Mouse (Mus musculus): Measurements from ENCODE around the gene Ppfia1. TPM values are rescaled to one million over a fixed set of nuclear protein-coding genes. Genes with fewer than 3 reads are reported as not detected.

Gene Ppfia1
- polyA plus RNA-seq, 1 experiment: 77.6 TPM

DNA sequence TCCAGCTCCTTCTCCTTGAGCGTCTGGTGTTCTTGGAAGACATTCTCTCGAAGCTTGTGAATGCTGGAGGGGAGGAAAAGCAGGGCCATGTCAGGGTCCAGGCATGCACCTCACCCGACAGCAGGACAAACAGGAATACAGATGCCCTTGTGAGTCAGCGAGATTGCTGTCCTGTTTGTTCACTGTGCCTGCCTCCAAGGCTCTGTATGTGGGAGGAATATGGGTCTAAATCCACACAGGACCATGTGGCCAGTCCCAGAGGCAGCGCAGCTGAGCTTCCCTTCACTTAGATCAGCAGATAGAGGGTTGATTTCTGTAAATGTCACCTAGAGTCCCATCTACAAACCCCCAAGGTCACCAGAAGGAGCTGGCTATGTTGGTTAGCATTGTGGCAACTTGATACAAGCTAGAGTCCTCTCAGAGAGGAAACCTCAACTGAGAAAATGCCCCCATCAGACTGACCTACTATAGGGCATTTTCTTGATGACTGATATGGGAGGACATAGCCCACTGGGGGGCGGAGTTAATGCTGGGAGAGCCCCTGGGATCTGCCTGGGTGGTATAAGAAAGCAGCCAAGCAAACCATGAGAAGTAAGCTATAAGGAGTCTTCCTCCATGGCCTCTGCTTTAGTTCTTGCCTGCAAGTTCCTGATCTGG lies 92.2 kb downstream of the Ppfia1 start:
- H3K27ac ChIP-seq (ENCODE audit: insufficient read depth, low read length): no peak overlapping the region
- no peaks in the 10 kb centered on the region for H3K27me3 ChIP-seq (ENCODE audit: control insufficient read depth, insufficient read depth, low read length)
- WGBS: 94% methylated on average over 6 of the region's 6 CpGs
- no peak overlapping the region for H3K4me3 ChIP-seq (replicated peaks; ENCODE audit: insufficient read depth, low read depth, low read length)
- peaks cover 9% of the 10 kb centered on the region; the same call in 1 of the 2 replicates for H3K4me1 ChIP-seq (ENCODE audit: control insufficient read depth, insufficient read depth, low read length)
- no peak for TF ChIP-seq CTCF (IDR thresholded peaks at IDR 0.05; ENCODE audit: borderline replicate concordance, insufficient read depth, low read depth, low read length)
- no peak for TF ChIP-seq POLR2A (IDR thresholded peaks at IDR 0.05; ENCODE audit: borderline replicate concordance, insufficient read depth, low read length)
- no peak for DNase-seq

DNA sequence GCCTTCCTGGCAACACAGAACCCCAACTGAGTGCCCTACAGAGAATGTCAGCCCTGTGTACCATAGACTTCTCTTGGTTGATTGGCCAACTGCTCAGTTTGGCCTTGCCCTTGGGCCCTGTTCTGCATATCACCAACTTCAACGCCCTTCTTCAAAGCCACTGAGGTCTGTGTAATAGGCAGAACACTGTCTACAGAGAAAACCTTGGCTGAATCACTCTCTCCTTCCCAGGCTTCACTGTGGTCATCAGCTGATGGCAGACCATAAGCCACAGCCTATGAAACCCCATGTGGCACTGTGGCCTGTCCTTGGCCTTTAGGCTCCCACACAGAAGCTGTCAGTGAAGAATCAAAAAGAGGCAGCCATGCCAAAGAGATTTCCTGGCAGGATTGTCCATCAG lies 94.6 kb downstream of the Ppfia1 start:
- Histone ChIP-seq H3K27me3 (ENCODE audit: control insufficient read depth, insufficient read depth, low read length) (no peaks in the 10 kb centered on the region), H3K4me3 (replicated peaks; ENCODE audit: insufficient read depth, low read depth, low read length) (no peak overlapping the region), H3K27ac (ENCODE audit: insufficient read depth, low read length) (no peak overlapping the region), H3K4me1 (ENCODE audit: control insufficient read depth, insufficient read depth, low read length) (peaks cover 9% of the 10 kb centered on the region; the same call in 1 of the 2 replicates)
- DNase-seq: no peak
- TF ChIP-seq CTCF (IDR thresholded peaks at IDR 0.05; ENCODE audit: borderline replicate concordance, insufficient read depth, low read depth, low read length) (no peak), POLR2A (IDR thresholded peaks at IDR 0.05; ENCODE audit: borderline replicate concordance, insufficient read depth, low read length) (no peak)
- WGBS: 77% methylated on average over 1 of the region's 1 CpGs

DNA sequence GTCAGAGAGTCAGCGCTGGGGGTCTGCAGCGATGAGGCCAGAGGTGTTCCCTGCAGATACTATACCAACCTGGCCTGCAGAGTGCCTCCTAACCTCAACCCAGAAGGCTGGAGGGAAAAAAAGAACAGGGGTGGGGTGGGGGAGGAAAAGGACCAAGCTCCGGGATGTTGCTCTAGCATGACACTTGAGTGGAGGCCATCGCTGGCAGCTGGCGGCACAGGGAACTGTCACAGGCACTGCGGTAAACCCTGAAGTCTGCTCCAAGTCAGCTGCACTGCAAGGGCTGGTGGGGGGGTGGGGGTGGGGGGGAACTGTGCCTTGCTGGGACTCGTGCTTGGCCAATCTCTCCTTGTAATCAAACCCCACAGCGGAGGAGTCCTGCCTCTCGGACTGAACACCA lies 102.9 kb downstream of the Ppfia1 start:
- Histone ChIP-seq H3K4me3 (replicated peaks; ENCODE audit: insufficient read depth, low read depth, low read length) (no peak overlapping the region), H3K4me1 (ENCODE audit: control insufficient read depth, insufficient read depth, low read length) (peaks cover 9% of the 10 kb centered on the region), H3K27ac (ENCODE audit: insufficient read depth, low read length) (no peak overlapping the region), H3K27me3 (ENCODE audit: control insufficient read depth, insufficient read depth, low read length) (no peaks in the 10 kb centered on the region)
- DNase-seq: no peak
- TF ChIP-seq CTCF (IDR thresholded peaks at IDR 0.05; ENCODE audit: borderline replicate concordance, insufficient read depth, low read depth, low read length) (no peak), POLR2A (IDR thresholded peaks at IDR 0.05; ENCODE audit: borderline replicate concordance, insufficient read depth, low read length) (no peak)
- WGBS: 62% methylated on average over 9 of the region's 9 CpGs

DNA sequence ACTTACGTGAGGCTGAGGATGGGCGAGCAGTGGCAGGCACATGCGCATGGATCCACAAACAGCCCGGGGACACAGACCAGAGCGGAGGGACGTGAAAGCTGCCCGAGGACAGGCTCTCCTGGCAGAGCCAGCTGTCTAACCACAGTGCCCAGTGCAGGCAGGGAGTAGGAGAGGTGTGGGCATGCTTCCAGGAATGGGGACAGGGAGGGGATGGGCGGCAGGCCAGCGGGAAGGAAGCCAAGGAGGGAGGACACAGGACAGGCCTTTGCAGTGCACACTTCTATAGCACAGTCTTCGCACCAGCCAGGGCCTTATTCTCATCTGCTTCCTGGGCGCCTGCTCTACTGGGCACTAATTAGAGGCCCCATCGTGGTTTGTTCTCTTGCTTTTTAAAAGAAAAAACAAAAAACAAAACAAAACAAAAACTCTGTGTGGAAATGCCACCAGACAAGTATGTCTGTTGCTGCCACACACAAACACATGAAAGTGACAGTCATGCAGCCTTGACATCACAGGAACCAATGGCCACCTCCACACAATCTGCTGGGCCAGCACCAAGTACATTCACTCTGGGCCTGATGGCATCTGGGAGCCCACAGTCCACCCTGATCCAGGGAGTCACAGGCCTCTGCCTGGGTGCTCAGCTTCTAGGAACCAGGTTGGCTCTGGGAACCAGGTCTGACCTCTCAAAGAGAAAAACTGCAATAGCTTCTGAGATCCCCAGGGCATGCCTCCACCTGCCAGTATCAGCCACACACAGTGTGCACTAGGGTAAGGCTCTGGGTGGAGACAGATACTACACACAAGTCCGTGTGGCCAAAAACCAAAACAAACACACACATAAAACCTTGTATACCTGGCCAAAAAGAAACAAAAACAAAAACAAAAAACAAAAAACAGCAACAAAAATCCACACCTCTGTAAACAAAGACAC lies 103.6 kb downstream of the Ppfia1 start:
- H3K4me1 ChIP-seq (ENCODE audit: control insufficient read depth, insufficient read depth, low read length): peaks cover 9% of the 10 kb centered on the region
- WGBS: 30% methylated on average over 13 of the region's 13 CpGs
- no peaks in the 10 kb centered on the region for H3K27me3 ChIP-seq (ENCODE audit: control insufficient read depth, insufficient read depth, low read length)
- TF ChIP-seq CTCF (IDR thresholded peaks at IDR 0.05; ENCODE audit: borderline replicate concordance, insufficient read depth, low read depth, low read length) (no peak), POLR2A (IDR thresholded peaks at IDR 0.05; ENCODE audit: borderline replicate concordance, insufficient read depth, low read length) (no peak)
- no peak overlapping the region for H3K27ac ChIP-seq (ENCODE audit: insufficient read depth, low read length)
- peak; percentile 82 to 83 for DNase-seq
- no peak overlapping the region for H3K4me3 ChIP-seq (replicated peaks; ENCODE audit: insufficient read depth, low read depth, low read length)

DNA sequence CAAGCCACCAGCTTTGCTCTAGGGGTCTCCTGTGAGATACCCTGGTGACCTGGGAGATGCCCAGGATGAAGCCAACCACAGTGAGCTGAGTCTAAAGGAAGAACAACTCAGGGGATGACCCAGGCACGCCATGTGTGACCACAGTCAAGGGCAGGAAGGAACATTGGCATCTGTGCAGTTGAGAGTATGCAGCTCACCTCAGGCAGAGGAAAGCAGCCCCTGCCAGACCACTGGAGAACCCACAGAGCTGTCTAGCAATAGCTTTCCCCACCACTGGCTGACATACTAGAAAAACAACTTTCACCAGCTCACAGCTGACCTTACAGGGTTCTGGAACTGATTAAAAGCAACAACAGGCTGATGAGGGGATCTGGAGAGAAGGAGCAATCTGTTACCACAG lies 105.3 kb downstream of the Ppfia1 start:
- TF ChIP-seq POLR2A (IDR thresholded peaks at IDR 0.05; ENCODE audit: borderline replicate concordance, insufficient read depth, low read length): no peak
- TF ChIP-seq CTCF (IDR thresholded peaks at IDR 0.05; ENCODE audit: borderline replicate concordance, insufficient read depth, low read depth, low read length): no peak
- DNase-seq: no peak
- peaks cover 9% of the 10 kb centered on the region for H3K4me1 ChIP-seq (ENCODE audit: control insufficient read depth, insufficient read depth, low read length)
- no peaks in the 10 kb centered on the region for H3K27me3 ChIP-seq (ENCODE audit: control insufficient read depth, insufficient read depth, low read length)
- WGBS: 94% methylated on average over 1 of the region's 1 CpGs
- H3K4me3 ChIP-seq (replicated peaks; ENCODE audit: insufficient read depth, low read depth, low read length): no peak overlapping the region
- H3K27ac ChIP-seq (ENCODE audit: insufficient read depth, low read length): no peak overlapping the region

GRCm38 (mm10) chr7:144447146-144447545 lies 106.4 kb downstream of the Ppfia1 start:
- no peak for TF ChIP-seq POLR2A (IDR thresholded peaks at IDR 0.05; ENCODE audit: borderline replicate concordance, insufficient read depth, low read length)
- no peak for TF ChIP-seq CTCF (IDR thresholded peaks at IDR 0.05; ENCODE audit: borderline replicate concordance, insufficient read depth, low read depth, low read length)
- 91% methylated on average over 3 of the region's 3 CpGs for WGBS

GRCm38 (mm10) chr7:144444788-144445187 lies 108.7 kb downstream of the Ppfia1 start:
- no peak for DNase-seq
- 97% methylated on average over 7 of the region's 7 CpGs for WGBS
- Histone ChIP-seq H3K4me1 (ENCODE audit: control insufficient read depth, insufficient read depth, low read length) (peaks cover 5% of the 10 kb centered on the region), H3K27me3 (ENCODE audit: control insufficient read depth, insufficient read depth, low read length) (no peaks in the 10 kb centered on the region), H3K27ac (ENCODE audit: insufficient read depth, low read length) (no peak overlapping the region), H3K4me3 (replicated peaks; ENCODE audit: insufficient read depth, low read depth, low read length) (no peak overlapping the region)
- TF ChIP-seq CTCF (IDR thresholded peaks at IDR 0.05; ENCODE audit: borderline replicate concordance, insufficient read depth, low read depth, low read length) (no peak), POLR2A (IDR thresholded peaks at IDR 0.05; ENCODE audit: borderline replicate concordance, insufficient read depth, low read length) (no peak)

More at GRCm38 (mm10) chr7:144447146-144447545, 106.4 kb downstream of the Ppfia1 start:
- DNase-seq: no peak
- peaks cover 9% of the 10 kb centered on the region for H3K4me1 ChIP-seq (ENCODE audit: control insufficient read depth, insufficient read depth, low read length)
- H3K4me3 ChIP-seq (replicated peaks; ENCODE audit: insufficient read depth, low read depth, low read length): no peak overlapping the region
- H3K27ac ChIP-seq (ENCODE audit: insufficient read depth, low read length): no peak overlapping the region
- H3K27me3 ChIP-seq (ENCODE audit: control insufficient read depth, insufficient read depth, low read length): no peaks in the 10 kb centered on the region

All from cerebellum, adult 2 months (tissue).